Mouse (Mus musculus): ENCODE measurements around the gene Acp7.

GRCm38 (mm10) chr7:28674994-28675393 is 43.9 kb upstream of the Acp7 start:
- TF ChIP-seq CTCF (IDR thresholded peaks at IDR 0.05; ENCODE audit: low read depth, low read length) (no peak), POLR2A (IDR thresholded peaks at IDR 0.05; ENCODE audit: extremely low read depth, insufficient read depth, low read length) (no peak)
